Mouse (Mus musculus): ENCODE results near the gene Pdik1l. TPM values are rescaled to one million over a fixed set of nuclear protein-coding genes. Genes with fewer than 3 reads are reported as not detected.

Pdik1l gene
- polyA plus RNA-seq, 1 experiment from 2014 or later: 14.9 TPM

- no peak for ATAC-seq
- Histone ChIP-seq H3K4me3 (no peak overlapping the region), H3K36me3 (no peaks in the 10 kb centered on the region), H3K9me3 (replicated peaks) (no peaks in the 10 kb centered on the region), H3K4me2 (no peak overlapping the region), H3K9ac (0 out of 2 replicates have a peak overlapping the region, but pooled peaks have one; percentile 10), H3K27ac (0 out of 2 replicates have a peak overlapping the region, but pooled peaks have one; percentile 40), H3K27me3 (replicated peaks) (peaks cover 79% of the 10 kb centered on the region), H3K4me1 (peaks cover 54% of the 10 kb centered on the region)
- 42% methylated on average over 4 of the region's 4 CpGs for WGBS (ENCODE audit: insufficient replicate concordance)
These were observed 31.8 kb downstream of the Pdik1l start for GRCm38 (mm10) chr4:134255854-134256253.

GRCm38 (mm10) chr4:134254835-134255234, 32.9 kb downstream of the Pdik1l start:
- WGBS (ENCODE audit: insufficient replicate concordance): 32% methylated on average over 3 of the region's 3 CpGs
- H3K9me3 ChIP-seq (replicated peaks): no peaks in the 10 kb centered on the region
- H3K4me1 ChIP-seq: peaks cover 63% of the 10 kb centered on the region
- no peak overlapping the region for H3K27ac ChIP-seq
- H3K4me3 ChIP-seq: no peak overlapping the region
- no peaks in the 10 kb centered on the region for H3K36me3 ChIP-seq
- peaks cover 90% of the 10 kb centered on the region for H3K27me3 ChIP-seq (replicated peaks)
- H3K4me2 ChIP-seq: no peak overlapping the region
- ATAC-seq: no peak
- no peak overlapping the region for H3K9ac ChIP-seq

- peak within 1 kb of the TSS; percentile 28; the same call in 1 of the 2 replicates for H3K4me3 ChIP-seq
- H3K4me2 ChIP-seq: peak within 1 kb of the TSS; percentile 43
- no peaks in the 10 kb centered on the region for H3K36me3 ChIP-seq
- H3K27ac ChIP-seq: no peak within 1 kb of the TSS
- peaks cover 68% of the 10 kb centered on the region for H3K4me1 ChIP-seq
- peaks cover 95% of the 10 kb centered on the region for H3K27me3 ChIP-seq (replicated peaks)
- no peaks in the 10 kb centered on the region for H3K9me3 ChIP-seq (replicated peaks)
- 4% methylated on average over 13 of the region's 13 CpGs for WGBS (ENCODE audit: insufficient replicate concordance)
- no peak for ATAC-seq
- no peak within 1 kb of the TSS for H3K9ac ChIP-seq
These were observed 33.9 kb downstream of the Pdik1l start, which contains the start of gene Grrp1 for GRCm38 (mm10) chr4:134253722-134254324. Grrp1 (minus strand) TSS chr4:134254106.

- Histone ChIP-seq H3K27me3 (replicated peaks) (peaks cover 96% of the 10 kb centered on the region), H3K9ac (no peak overlapping the region), H3K4me1 (peaks cover 68% of the 10 kb centered on the region), H3K4me2 (peak overlapping the region; percentile 71), H3K4me3 (peak overlapping the region; percentile 28; the same call in 1 of the 2 replicates), H3K36me3 (no peaks in the 10 kb centered on the region), H3K9me3 (replicated peaks) (no peaks in the 10 kb centered on the region), H3K27ac (no peak overlapping the region)
- ATAC-seq: no peak
- WGBS (ENCODE audit: insufficient replicate concordance): 10% methylated on average over 15 of the region's 15 CpGs
These were observed 34.6 kb downstream of the Pdik1l start for GRCm38 (mm10) chr4:134252911-134253721.

- H3K27ac ChIP-seq: no peak overlapping the region
- no peak for ATAC-seq
- WGBS (ENCODE audit: insufficient replicate concordance): 9% methylated on average over 22 of the region's 22 CpGs
- peak overlapping the region; percentile 48 for H3K4me3 ChIP-seq
- H3K4me2 ChIP-seq: peak overlapping the region; percentile 71
- no peak overlapping the region for H3K9ac ChIP-seq
- H3K4me1 ChIP-seq: peaks cover 68% of the 10 kb centered on the region
- H3K27me3 ChIP-seq (replicated peaks): peaks cover 96% of the 10 kb centered on the region
- no peaks in the 10 kb centered on the region for H3K36me3 ChIP-seq
- no peaks in the 10 kb centered on the region for H3K9me3 ChIP-seq (replicated peaks)
These were observed 35.4 kb downstream of the Pdik1l start for GRCm38 (mm10) chr4:134252131-134252910.

- Histone ChIP-seq H3K4me1 (peaks cover 60% of the 10 kb centered on the region), H3K4me3 (peak overlapping the region; percentile 48), H3K4me2 (peak overlapping the region; percentile 71), H3K27me3 (replicated peaks) (peaks cover 100% of the 10 kb centered on the region), H3K9ac (peak overlapping the region; percentile 36), H3K36me3 (no peaks in the 10 kb centered on the region), H3K9me3 (replicated peaks) (no peaks in the 10 kb centered on the region), H3K27ac (no peak overlapping the region)
- WGBS (ENCODE audit: insufficient replicate concordance): under 1% methylated on average over 91 of the region's 91 CpGs
- ATAC-seq: 0 out of 2 replicates have a peak, but pooled peaks have one; percentile 40
These were observed 36.2 kb downstream of the Pdik1l start for GRCm38 (mm10) chr4:134251241-134252130.

- H3K27ac ChIP-seq: no peak overlapping the region
These were observed 36.8 kb downstream of the Pdik1l start for GRCm38 (mm10) chr4:134250930-134251240.

GRCm38 (mm10) chr4:134250116-134250929, 37.4 kb downstream of the Pdik1l start:
- Histone ChIP-seq H3K9me3 (replicated peaks) (no peaks in the 10 kb centered on the region), H3K4me3 (peak overlapping the region; percentile 48), H3K27ac (no peak overlapping the region), H3K36me3 (no peaks in the 10 kb centered on the region), H3K27me3 (replicated peaks) (peaks cover 96% of the 10 kb centered on the region), H3K4me1 (peaks cover 54% of the 10 kb centered on the region), H3K4me2 (peak overlapping the region; percentile 71), H3K9ac (no peak overlapping the region)
- ATAC-seq: no peak
- 13% methylated on average over 27 of the region's 27 CpGs for WGBS (ENCODE audit: insufficient replicate concordance)

More at GRCm38 (mm10) chr4:134250930-134251240, 36.8 kb downstream of the Pdik1l start:
- Histone ChIP-seq H3K27me3 (replicated peaks) (peaks cover 100% of the 10 kb centered on the region), H3K9me3 (replicated peaks) (no peaks in the 10 kb centered on the region), H3K4me1 (peaks cover 54% of the 10 kb centered on the region), H3K9ac (no peak overlapping the region), H3K36me3 (no peaks in the 10 kb centered on the region), H3K4me3 (peak overlapping the region; percentile 48), H3K4me2 (peak overlapping the region; percentile 71)
- no peak for ATAC-seq
- 16% methylated on average over 10 of the region's 10 CpGs for WGBS (ENCODE audit: insufficient replicate concordance)

- Histone ChIP-seq H3K4me2 (peak overlapping the region; percentile 71), H3K27ac (no peak overlapping the region), H3K4me3 (peak overlapping the region; percentile 48), H3K27me3 (replicated peaks) (peaks cover 89% of the 10 kb centered on the region), H3K9me3 (replicated peaks) (no peaks in the 10 kb centered on the region), H3K4me1 (peaks cover 60% of the 10 kb centered on the region), H3K36me3 (no peaks in the 10 kb centered on the region), H3K9ac (no peak overlapping the region)
- WGBS (ENCODE audit: insufficient replicate concordance): 2% methylated on average over 30 of the region's 30 CpGs
- ATAC-seq: no peak
These were observed 38.0 kb downstream of the Pdik1l start for GRCm38 (mm10) chr4:134249651-134250050.

- Histone ChIP-seq H3K4me1 (peaks cover 44% of the 10 kb centered on the region), H3K9me3 (replicated peaks) (no peaks in the 10 kb centered on the region), H3K27ac (no peak within 1 kb of the TSS), H3K4me2 (peak within 1 kb of the TSS; percentile 97), H3K9ac (peak within 1 kb of the TSS; percentile 81; the same call in 1 of the 2 replicates), H3K36me3 (peaks cover 11% of the 10 kb centered on the region; the same call in 1 of the 2 replicates), H3K4me3 (peak within 1 kb of the TSS; percentile 87; the same call in 1 of the 2 replicates), H3K27me3 (replicated peaks) (peaks cover 61% of the 10 kb centered on the region)
- 70% methylated on average over 7 of the region's 7 CpGs for WGBS (ENCODE audit: insufficient replicate concordance)
- ATAC-seq: no peak
These were observed 40.9 kb downstream of the Pdik1l start, which contains the start of gene Gm30191 for GRCm38 (mm10) chr4:134246719-134247258. Gm30191 (plus strand) TSS chr4:134246935.

Data from liver, embryonic 12.5 days (tissue).